In genomic region chr17:24173423-24173822, GRCm38 (mm10) we compare ENCODE assay signal across 8 mouse cellular contexts. TPM values are rescaled to one million over a fixed set of nuclear protein-coding genes. Genes with fewer than 3 reads are reported as not detected.
DNase-seq lines count a peak whose midpoint lies in the region; ATAC-seq lines count a peak whose summit lies in the region.
"Had no signal": no experiment of that assay in that cellular context is flagged by ENCODE, and none has a peak within 500 bp of the region (broad histone marks: within the 10 kb centered on the region; RNA-seq: fewer than 3 reads in every experiment).

No protein-coding gene starts in this region.

- no peak overlapping the region for H3K4me2 ChIP-seq in liver, embryonic 15.5 days
- H3K4me2 ChIP-seq: stomach, embryonic 15.5 days had no signal

- H3K27me3 ChIP-seq in liver, embryonic 15.5 days: no peaks in the 10 kb centered on the region
- H3K27me3 ChIP-seq: stomach, embryonic 15.5 days had no signal

- ATAC-seq in liver, embryonic 15.5 days (ENCODE audit: insufficient read depth): no peak

- peak overlapping the region; percentile 22; the same call in 1 of the 2 replicates for H3K27ac ChIP-seq in liver, embryonic 15.5 days (replicated peaks)
- H3K27ac ChIP-seq: stomach, embryonic 15.5 days had no signal

- DNase-seq in ovary, postnatal 36 days (ENCODE audit: low spot score): peak; percentile 48
- DNase-seq in ovary, adult 18-20 months (ENCODE audit: low spot score): no peak
- DNase-seq in adrenal gland, adult 18-20 months (ENCODE audit: low spot score in 2 of 2): peak; percentile 56 to 64
- DNase-seq in embryo, embryonic 10.5 days (ENCODE audit: low spot score): peak; percentile 87
- DNase-seq in induced T-regulatory cell, adult 2 months (ENCODE audit: low read depth): peak; percentile 86
- peak; percentile 67 for DNase-seq in right cerebral cortex, postnatal 14 days

- H3K9me3 ChIP-seq in liver, embryonic 15.5 days (replicated peaks): no peaks in the 10 kb centered on the region
- H3K9me3 ChIP-seq: stomach, embryonic 15.5 days had no signal

- H3K9ac ChIP-seq in liver, embryonic 15.5 days: no peak overlapping the region
- H3K9ac ChIP-seq: stomach, embryonic 15.5 days had no signal

- H3K4me3 ChIP-seq in liver, embryonic 15.5 days (replicated peaks): no peak overlapping the region
- H3K4me3 ChIP-seq: stomach, embryonic 15.5 days had no signal

- WGBS in liver, embryonic 15.5 days (ENCODE audit: insufficient replicate concordance): 2% methylated on average over 3 of the region's 3 CpGs

- H3K36me3 ChIP-seq in liver, embryonic 15.5 days (replicated peaks): 0 out of 2 replicates have a peak, but pooled peaks cover 1% of the 10 kb centered on the region
- H3K36me3 ChIP-seq: stomach, embryonic 15.5 days had no signal

- H3K4me1 ChIP-seq in liver, embryonic 15.5 days (replicated peaks): peaks cover 38% of the 10 kb centered on the region

RNA-seq across cellular contexts. Expression of gene Atp6v0c, which starts 3.9 kb away (rescaled TPM):
- 100 to 1,000 TPM; 434 to 484 TPM for total RNA-seq in adrenal gland, adult 18-20 months (2021)
- 362 and 405 TPM in 2 replicates for polyA plus RNA-seq in liver, embryonic 15.5 days (2015; fragmentation: Nextera tagmentation; extraction: Ambion mirVana)

RNA-seq across cellular contexts. Expression of gene Amdhd2, which starts 9.9 kb away (rescaled TPM):
- 10 to 100 TPM; 23.8 to 29.2 TPM for total RNA-seq in adrenal gland, adult 18-20 months (2021)
- 21.4 and 23.6 TPM in 2 replicates for polyA plus RNA-seq in liver, embryonic 15.5 days (2015; fragmentation: Nextera tagmentation; extraction: Ambion mirVana)

RNA-seq across cellular contexts. Expression of gene Pdpk1, which starts 22.7 kb away (rescaled TPM):
- total RNA-seq in adrenal gland, adult 18-20 months (2021): 10 to 100 TPM; 54.4 to 57.5 TPM
- 25.2 and 26.3 TPM in 2 replicates for polyA plus RNA-seq in liver, embryonic 15.5 days (2015; fragmentation: Nextera tagmentation; extraction: Ambion mirVana)

RNA-seq across cellular contexts. Expression of gene Tbc1d24, which starts 31.9 kb away (rescaled TPM):
- total RNA-seq in adrenal gland, adult 18-20 months (2021): 10 to 100 TPM; 11.0 to 14.3 TPM
- 6.6 and 7.9 TPM in 2 replicates for polyA plus RNA-seq in liver, embryonic 15.5 days (2015; fragmentation: Nextera tagmentation; extraction: Ambion mirVana)

RNA-seq across cellular contexts. Expression of gene Ntn3, which starts 35.9 kb away (rescaled TPM):
- total RNA-seq in adrenal gland, adult 18-20 months (2021): 1 to 10 TPM; 1.5 to 2.1 TPM
- polyA plus RNA-seq in liver, embryonic 15.5 days (2015; fragmentation: Nextera tagmentation; extraction: Ambion mirVana): 1.1 and 1.2 TPM in 2 replicates
